Mouse (Mus musculus) B cell, adult (primary cell): ENCODE measurements around the gene Fkbp14. TPM values are rescaled to one million over a fixed set of nuclear protein-coding genes. Genes with fewer than 3 reads are reported as not detected.

Experiments used
- total RNA-seq: library from RNA; stranded (reverse); gene quantifications from 4 replicates; pipeline ENCODE4 v1.2.4, GENCODE M21; 2023; ENCODE audit not compliant: inconsistent age

Gene Fkbp14
- 0.48 to 2.9 TPM (median 0.89 TPM) in 4 replicates for total RNA-seq

GRCm38 (mm10) chr6:54597208-54597607 is at the start of gene Fkbp14:
Fkbp14 (minus strand) TSS chr6:54597308.

GRCm38 (mm10) chr6:54594469-54595329 is 2.4 kb downstream of the Fkbp14 start, which contains the start of gene Plekha8:
Plekha8 (plus strand) TSS chr6:54595111.

GRCm38 (mm10) chr6:54565665-54566545 is 31.2 kb downstream of the Fkbp14 start, which contains the start of gene Scrn1:
Scrn1 (minus strand) TSS chr6:54566489.

Other genes starting within 250 kb of the Fkbp14 start
- gene Wipf3, start 167.7 kb downstream of the Fkbp14 start, total RNA-seq: not detected in 4 replicates
- gene Scrn1, start 30.8 kb downstream of the Fkbp14 start, total RNA-seq: not detected in 4 replicates
- 9.5 to 11.2 TPM (median 9.7 TPM) in 4 replicates for gene Plekha8, start 2.2 kb downstream of the Fkbp14 start, total RNA-seq
- 10.3 to 17.5 TPM (median 15.0 TPM) in 4 replicates for gene Mturn, start 84.3 kb upstream of the Fkbp14 start, total RNA-seq
- gene Znrf2, start 219.6 kb upstream of the Fkbp14 start, total RNA-seq: 38.4 to 50.1 TPM (median 44.0 TPM) in 4 replicates